In genomic region chr19:47203042-47203441, GRCm38 (mm10) we compare ENCODE assay signal across 22 mouse cellular contexts. TPM values are rescaled to one million over a fixed set of nuclear protein-coding genes. Genes with fewer than 3 reads are reported as not detected.
A peak's percentile ranks its signal among the peaks of the same experiment; 100 is the strongest.
DNase-seq lines count a peak whose midpoint lies in the region; ATAC-seq lines count a peak whose summit lies in the region.
"Had no signal": no experiment of that assay in that cellular context is flagged by ENCODE, and none has a peak within 500 bp of the region (broad histone marks: within the 10 kb centered on the region; RNA-seq: fewer than 3 reads in every experiment).

No protein-coding gene starts in this region.

- peak overlapping the region; percentile 22; the same call in 1 of the 2 replicates for H3K27ac ChIP-seq in lung, embryonic 15.5 days
- peak overlapping the region; percentile 86 for H3K27ac ChIP-seq in intestine, embryonic 16.5 days (ENCODE audit: low read length)
- peak overlapping the region; percentile 97 for H3K27ac ChIP-seq in stomach, embryonic 14.5 days (ENCODE audit: low read length)
- H3K27ac ChIP-seq in hindbrain, embryonic 13.5 days, result no peak overlapping the region
- H3K27ac ChIP-seq: forebrain, embryonic 15.5 days; heart, embryonic 13.5 days had no signal

- H3K9me3 ChIP-seq in lung, embryonic 15.5 days, result no peaks in the 10 kb centered on the region
- H3K9me3 ChIP-seq in intestine, embryonic 16.5 days (ENCODE audit: control insufficient read depth, low read length), result no peaks in the 10 kb centered on the region
- no peaks in the 10 kb centered on the region for H3K9me3 ChIP-seq in stomach, embryonic 14.5 days (ENCODE audit: control insufficient read depth, low read depth, low read length)
- H3K9me3 ChIP-seq in hindbrain, embryonic 13.5 days, result no peaks in the 10 kb centered on the region
- H3K9me3 ChIP-seq: embryonic facial prominence, embryonic 12.5 days; forebrain, embryonic 15.5 days; heart, embryonic 13.5 days had no signal

- no peak overlapping the region for H3K9ac ChIP-seq in lung, embryonic 15.5 days
- H3K9ac ChIP-seq in intestine, embryonic 16.5 days (ENCODE audit: low read depth, low read length), result no peak overlapping the region
- H3K9ac ChIP-seq in stomach, embryonic 14.5 days (replicated peaks; ENCODE audit: low read depth, low read length), result no peak overlapping the region
- no peak overlapping the region for H3K9ac ChIP-seq in hindbrain, embryonic 13.5 days
- H3K9ac ChIP-seq: embryonic facial prominence, embryonic 12.5 days; forebrain, embryonic 15.5 days; heart, embryonic 13.5 days had no signal

- ATAC-seq in lung, embryonic 15.5 days (ENCODE audit: borderline replicate concordance, extremely low read depth, low FRiP score, low TSS enrichment), result no peak
- ATAC-seq in intestine, embryonic 16.5 days, result no peak
- no peak for ATAC-seq in stomach, embryonic 14.5 days (ENCODE audit: insufficient number of reproducible peaks, insufficient read depth, low FRiP score, low read depth)
- no peak for ATAC-seq in hindbrain, embryonic 13.5 days (ENCODE audit: low FRiP score)
- ATAC-seq: CD4-positive, CD25-positive, alpha-beta regulatory T cell, adult 4 months; forebrain, embryonic 15.5 days had no signal

- no peak overlapping the region for H3K4me2 ChIP-seq in lung, embryonic 15.5 days
- H3K4me2 ChIP-seq in intestine, embryonic 16.5 days (ENCODE audit: low read depth, low read length), result no peak overlapping the region
- 0 out of 2 replicates have a peak overlapping the region, but pooled peaks have one; percentile 5 for H3K4me2 ChIP-seq in stomach, embryonic 14.5 days (replicated peaks; ENCODE audit: low read depth, low read length)
- H3K4me2 ChIP-seq in hindbrain, embryonic 13.5 days, result no peak overlapping the region
- H3K4me2 ChIP-seq: embryonic facial prominence, embryonic 12.5 days; forebrain, embryonic 15.5 days; heart, embryonic 13.5 days had no signal

- WGBS in lung, embryonic 15.5 days, result 85% methylated on average over 6 of the region's 6 CpGs
- WGBS in intestine, embryonic 16.5 days, result 82% methylated on average over 6 of the region's 6 CpGs
- WGBS in stomach, embryonic 14.5 days, result 87% methylated on average over 6 of the region's 6 CpGs
- 89% methylated on average over 6 of the region's 6 CpGs for WGBS in hindbrain, embryonic 13.5 days

- no peak overlapping the region for H3K4me3 ChIP-seq in lung, embryonic 15.5 days
- H3K4me3 ChIP-seq in intestine, embryonic 16.5 days (ENCODE audit: low read length), result no peak overlapping the region
- no peak overlapping the region for H3K4me3 ChIP-seq in stomach, embryonic 14.5 days (ENCODE audit: low read depth, low read length)
- H3K4me3 ChIP-seq in hindbrain, embryonic 13.5 days, result no peak overlapping the region
- H3K4me3 ChIP-seq: embryonic facial prominence, embryonic 12.5 days; forebrain, embryonic 15.5 days; heart, embryonic 13.5 days had no signal

- peaks cover 4% of the 10 kb centered on the region; the same call in 1 of the 2 replicates for H3K4me1 ChIP-seq in lung, embryonic 15.5 days
- peaks cover 14% of the 10 kb centered on the region for H3K4me1 ChIP-seq in intestine, embryonic 16.5 days (ENCODE audit: control insufficient read depth, insufficient read depth, low read length)
- peaks cover 22% of the 10 kb centered on the region for H3K4me1 ChIP-seq in stomach, embryonic 14.5 days (ENCODE audit: control insufficient read depth, insufficient read depth, low read length)
- H3K4me1 ChIP-seq in hindbrain, embryonic 13.5 days (replicated peaks), result peaks cover 17% of the 10 kb centered on the region
- H3K4me1 ChIP-seq: forebrain, embryonic 15.5 days had no signal

- DNase-seq in lung, postnatal 36 days, result no peak
- no peak for DNase-seq in thymus, postnatal 25 days
- DNase-seq in kidney, postnatal 4 days, result no peak
- DNase-seq: adrenal gland, postnatal 10 days; cerebellum, adult 11-12 months; cerebellum, adult 9-10 months; cerebellum, postnatal 25 days; gastrocnemius, postnatal 36 days; heart, adult 11 months; heart, postnatal 36 days had no signal

- no peaks in the 10 kb centered on the region for H3K27me3 ChIP-seq in lung, embryonic 15.5 days
- no peaks in the 10 kb centered on the region for H3K27me3 ChIP-seq in intestine, embryonic 16.5 days (replicated peaks; ENCODE audit: control insufficient read depth, insufficient read depth, low read length)
- no peaks in the 10 kb centered on the region for H3K27me3 ChIP-seq in stomach, embryonic 14.5 days (ENCODE audit: control insufficient read depth, insufficient read depth, low read length)
- no peaks in the 10 kb centered on the region for H3K27me3 ChIP-seq in hindbrain, embryonic 13.5 days
- H3K27me3 ChIP-seq: embryonic facial prominence, embryonic 12.5 days; forebrain, embryonic 15.5 days; heart, embryonic 13.5 days had no signal

- H3K36me3 ChIP-seq in lung, embryonic 15.5 days, result no peaks in the 10 kb centered on the region
- no peaks in the 10 kb centered on the region for H3K36me3 ChIP-seq in intestine, embryonic 16.5 days (ENCODE audit: control insufficient read depth, insufficient read depth, low read length)
- H3K36me3 ChIP-seq in stomach, embryonic 14.5 days (ENCODE audit: control insufficient read depth, insufficient read depth, low read length), result no peaks in the 10 kb centered on the region
- H3K36me3 ChIP-seq in hindbrain, embryonic 13.5 days, result no peaks in the 10 kb centered on the region
- H3K36me3 ChIP-seq: embryonic facial prominence, embryonic 12.5 days; forebrain, embryonic 15.5 days; heart, embryonic 13.5 days had no signal

RNA-seq across cellular contexts. Expression of gene Neurl1a, which starts 24.4 kb away (rescaled TPM):
- 6.1 and 6.3 TPM in 2 replicates for polyA plus RNA-seq in lung, embryonic 15.5 days (2015; fragmentation: Nextera tagmentation; extraction: Ambion mirVana)
- 3.7 and 4.2 TPM in 2 replicates for polyA plus RNA-seq in intestine, embryonic 16.5 days (2015; fragmentation: Nextera tagmentation; extraction: Ambion mirVana)
- 9.5 and 10.2 TPM in 2 replicates for polyA plus RNA-seq in stomach, embryonic 14.5 days (2014; fragmentation: Nextera tagmentation; extraction: Ambion mirVana)
- 6.8 and 7.2 TPM in 2 replicates for polyA plus RNA-seq in hindbrain, embryonic 13.5 days (2015; fragmentation: Nextera tagmentation; extraction: Ambion mirVana)

RNA-seq across cellular contexts. Expression of gene Calhm3, which starts 45.5 kb away (rescaled TPM):
- not detected in 2 replicates for polyA plus RNA-seq in lung, embryonic 15.5 days (2015; fragmentation: Nextera tagmentation; extraction: Ambion mirVana)
- polyA plus RNA-seq in intestine, embryonic 16.5 days (2015; fragmentation: Nextera tagmentation; extraction: Ambion mirVana), result 0.88 and 1.1 TPM in 2 replicates
- not detected in 2 replicates for polyA plus RNA-seq in stomach, embryonic 14.5 days (2014; fragmentation: Nextera tagmentation; extraction: Ambion mirVana)
- polyA plus RNA-seq in hindbrain, embryonic 13.5 days (2015; fragmentation: Nextera tagmentation; extraction: Ambion mirVana), result not detected in 2 replicates
- polyA plus RNA-seq: CD4-positive, CD25-positive, alpha-beta regulatory T cell, adult 4 months; embryonic facial prominence, embryonic 12.5 days; forebrain, embryonic 11.5 days; forebrain, embryonic 15.5 days; heart, embryonic 13.5 days; heart, postnatal 0 days; hindbrain, embryonic 11.5 days had no signal

RNA-seq across cellular contexts. Expression of gene Calhm1, which starts 59.0 kb away (rescaled TPM):
- polyA plus RNA-seq in lung, embryonic 15.5 days (2015; fragmentation: Nextera tagmentation; extraction: Ambion mirVana), result not detected in 2 replicates
- not detected in 2 replicates for polyA plus RNA-seq in intestine, embryonic 16.5 days (2015; fragmentation: Nextera tagmentation; extraction: Ambion mirVana)
- not detected in 2 replicates for polyA plus RNA-seq in stomach, embryonic 14.5 days (2014; fragmentation: Nextera tagmentation; extraction: Ambion mirVana)
- not detected in 2 replicates for polyA plus RNA-seq in hindbrain, embryonic 13.5 days (2015; fragmentation: Nextera tagmentation; extraction: Ambion mirVana)
- polyA plus RNA-seq: CD4-positive, CD25-positive, alpha-beta regulatory T cell, adult 4 months; cortical plate, adult 2 months; embryonic facial prominence, embryonic 12.5 days; forebrain, embryonic 11.5 days; forebrain, embryonic 15.5 days; heart, embryonic 13.5 days; heart, postnatal 0 days; hindbrain, embryonic 11.5 days had no signal
